Mouse (Mus musculus): ENCODE results near the gene Ube2o. TPM values are rescaled to one million over a fixed set of nuclear protein-coding genes. Genes with fewer than 3 reads are reported as not detected.

Ube2o gene
- polyA plus RNA-seq, 1 experiment from 2014 or later, result 3.7 TPM

GRCm38 (mm10) chr11:116552194-116552593 is 29.1 kb downstream of the Ube2o start:
- no peak for ATAC-seq
- H3K4me3 ChIP-seq (ENCODE audit: low read length), result no peak overlapping the region
- H3K36me3 ChIP-seq (ENCODE audit: control insufficient read depth, insufficient read depth, low read length), result no peaks in the 10 kb centered on the region
- H3K9ac ChIP-seq (ENCODE audit: low read depth, low read length), result no peak overlapping the region
- 63% methylated on average over 1 of the region's 1 CpGs for WGBS
- no peaks in the 10 kb centered on the region for H3K27me3 ChIP-seq (replicated peaks; ENCODE audit: control insufficient read depth, insufficient read depth, low read length)
- peaks cover 23% of the 10 kb centered on the region for H3K4me1 ChIP-seq (ENCODE audit: control insufficient read depth, insufficient read depth, low read length)
- H3K27ac ChIP-seq (ENCODE audit: low read length), result no peak overlapping the region
- H3K9me3 ChIP-seq (ENCODE audit: control insufficient read depth, low read length), result no peaks in the 10 kb centered on the region
- H3K4me2 ChIP-seq (ENCODE audit: low read depth, low read length), result no peak overlapping the region

DNA sequence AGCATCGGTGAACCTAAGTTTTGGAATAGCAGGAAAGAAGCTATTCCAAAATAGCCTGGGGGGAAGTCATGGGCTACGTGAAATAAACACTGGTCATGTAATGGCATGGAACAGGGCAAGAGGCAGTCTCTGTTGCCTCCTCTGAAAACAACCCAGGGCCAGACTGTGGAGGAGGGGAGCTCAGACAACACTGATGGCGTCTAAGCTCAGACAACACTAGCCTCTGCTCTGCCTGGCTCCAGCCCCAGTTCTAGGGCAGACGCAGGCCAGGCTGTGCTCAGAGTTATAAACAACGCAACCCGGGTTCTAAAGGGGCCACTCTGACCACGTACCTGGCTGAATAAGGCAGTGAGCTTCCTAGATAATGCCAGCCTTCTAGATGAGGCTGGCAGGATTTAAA is 30.5 kb downstream of the Ube2o start:
- H3K9ac ChIP-seq (ENCODE audit: low read depth, low read length), result no peak overlapping the region

GRCm38 (mm10) chr11:116549273-116550038 is 31.8 kb downstream of the Ube2o start:
- H3K27me3 ChIP-seq (replicated peaks; ENCODE audit: control insufficient read depth, insufficient read depth, low read length), result no peaks in the 10 kb centered on the region
- H3K27ac ChIP-seq (ENCODE audit: low read length), result no peak overlapping the region
- H3K4me2 ChIP-seq (ENCODE audit: low read depth, low read length), result no peak overlapping the region
- H3K9ac ChIP-seq (ENCODE audit: low read depth, low read length), result no peak overlapping the region
- H3K36me3 ChIP-seq (ENCODE audit: control insufficient read depth, insufficient read depth, low read length), result peaks cover 10% of the 10 kb centered on the region; the same call in 1 of the 2 replicates
- no peak overlapping the region for H3K4me3 ChIP-seq (ENCODE audit: low read length)
- ATAC-seq, result no peak
- H3K9me3 ChIP-seq (ENCODE audit: control insufficient read depth, low read length), result no peaks in the 10 kb centered on the region
- peaks cover 23% of the 10 kb centered on the region for H3K4me1 ChIP-seq (ENCODE audit: control insufficient read depth, insufficient read depth, low read length)
- WGBS, result 80% methylated on average over 11 of the region's 11 CpGs

More for the DNA sequence above, 30.5 kb downstream of the Ube2o start:
- H3K27ac ChIP-seq (ENCODE audit: low read length), result no peak overlapping the region
- H3K4me1 ChIP-seq (ENCODE audit: control insufficient read depth, insufficient read depth, low read length), result peaks cover 23% of the 10 kb centered on the region
- no peaks in the 10 kb centered on the region for H3K27me3 ChIP-seq (replicated peaks; ENCODE audit: control insufficient read depth, insufficient read depth, low read length)
- H3K36me3 ChIP-seq (ENCODE audit: control insufficient read depth, insufficient read depth, low read length), result peaks cover 1% of the 10 kb centered on the region; the same call in 1 of the 2 replicates
- no peak overlapping the region for H3K4me2 ChIP-seq (ENCODE audit: low read depth, low read length)
- H3K4me3 ChIP-seq (ENCODE audit: low read length), result no peak overlapping the region
- 0 out of 2 replicates have a peak, but pooled peaks have one; percentile 27 for ATAC-seq
- WGBS, result 45% methylated on average over 7 of the region's 7 CpGs
- no peaks in the 10 kb centered on the region for H3K9me3 ChIP-seq (ENCODE audit: control insufficient read depth, low read length)

DNA sequence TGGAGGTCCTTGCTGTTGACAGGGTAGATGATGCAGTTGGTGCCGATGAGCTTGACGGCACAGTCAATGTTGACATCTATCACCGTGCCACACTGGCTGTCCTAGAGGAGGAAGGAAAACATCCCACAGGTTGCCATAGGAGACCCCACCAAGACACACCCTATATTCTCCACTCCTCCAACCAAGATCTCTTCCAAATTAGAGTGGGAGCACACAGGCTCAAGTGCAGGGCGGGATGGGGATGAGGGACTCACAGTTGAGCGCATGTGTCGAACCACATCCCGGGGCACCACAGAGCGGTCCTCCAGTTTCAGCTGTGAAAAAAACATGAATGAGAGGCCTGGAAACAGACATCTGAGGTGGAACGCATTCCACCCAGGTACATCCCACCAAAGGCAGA is 32.5 kb downstream of the Ube2o start:
- Histone ChIP-seq H3K4me2 (ENCODE audit: low read depth, low read length) (no peak overlapping the region), H3K27me3 (replicated peaks; ENCODE audit: control insufficient read depth, insufficient read depth, low read length) (no peaks in the 10 kb centered on the region), H3K9me3 (ENCODE audit: control insufficient read depth, low read length) (no peaks in the 10 kb centered on the region), H3K4me1 (ENCODE audit: control insufficient read depth, insufficient read depth, low read length) (peaks cover 23% of the 10 kb centered on the region), H3K4me3 (ENCODE audit: low read length) (no peak overlapping the region), H3K9ac (ENCODE audit: low read depth, low read length) (no peak overlapping the region), H3K36me3 (ENCODE audit: control insufficient read depth, insufficient read depth, low read length) (peaks cover 14% of the 10 kb centered on the region; the same call in 1 of the 2 replicates), H3K27ac (ENCODE audit: low read length) (no peak overlapping the region)
- no peak for ATAC-seq
- 92% methylated on average over 9 of the region's 9 CpGs for WGBS

DNA sequence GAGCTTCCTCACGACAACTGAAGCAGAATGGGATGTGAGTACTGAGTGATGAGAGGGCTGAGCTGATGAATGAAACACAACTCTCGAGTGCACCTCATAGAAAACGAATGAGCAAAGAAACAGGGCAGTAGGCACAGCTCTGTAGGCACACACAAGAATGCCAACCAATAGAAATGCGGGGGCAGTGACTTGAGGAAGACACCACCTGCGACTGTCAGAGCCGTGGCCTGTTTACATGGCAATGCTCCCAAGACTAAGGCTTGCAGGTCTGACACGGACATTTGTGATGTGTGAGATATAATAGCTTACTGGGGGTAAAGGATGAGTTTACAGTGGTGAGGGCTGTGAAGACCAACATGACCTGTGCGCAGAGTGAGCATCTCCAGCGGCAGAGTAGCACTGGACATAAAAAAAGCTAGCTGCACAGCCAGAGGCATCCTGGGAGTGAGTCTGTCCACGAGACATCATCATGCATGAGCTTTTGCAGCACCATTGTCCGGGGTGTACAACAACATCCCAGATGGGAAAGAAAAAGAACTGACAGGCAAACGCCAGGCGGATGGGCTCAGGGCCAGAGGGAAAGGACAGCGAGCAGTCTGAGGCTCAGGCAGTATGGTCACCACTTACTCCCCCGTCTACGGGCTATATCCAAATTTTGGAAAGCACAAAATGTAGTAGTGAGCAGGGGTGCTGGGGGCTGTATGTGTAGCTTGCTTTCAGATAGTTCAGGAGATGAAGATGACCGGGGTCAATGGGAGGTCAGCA is 33.8 kb downstream of the Ube2o start:
- 76% methylated on average over 17 of the region's 17 CpGs for WGBS
- no peak for ATAC-seq
- H3K36me3 ChIP-seq (ENCODE audit: control insufficient read depth, insufficient read depth, low read length), result peaks cover 17% of the 10 kb centered on the region
- H3K27me3 ChIP-seq (replicated peaks; ENCODE audit: control insufficient read depth, insufficient read depth, low read length), result no peaks in the 10 kb centered on the region
- H3K27ac ChIP-seq (ENCODE audit: low read length), result no peak overlapping the region
- H3K4me1 ChIP-seq (ENCODE audit: control insufficient read depth, insufficient read depth, low read length), result peaks cover 23% of the 10 kb centered on the region
- H3K9me3 ChIP-seq (ENCODE audit: control insufficient read depth, low read length), result no peaks in the 10 kb centered on the region
- H3K4me2 ChIP-seq (ENCODE audit: low read depth, low read length), result no peak overlapping the region
- H3K4me3 ChIP-seq (ENCODE audit: low read length), result no peak overlapping the region
- no peak overlapping the region for H3K9ac ChIP-seq (ENCODE audit: low read depth, low read length)

GRCm38 (mm10) chr11:116543110-116543509 is 38.1 kb downstream of the Ube2o start:
- no peak overlapping the region for H3K4me3 ChIP-seq (ENCODE audit: low read length)
- no peaks in the 10 kb centered on the region for H3K4me1 ChIP-seq (ENCODE audit: control insufficient read depth, insufficient read depth, low read length)
- no peak overlapping the region for H3K9ac ChIP-seq (ENCODE audit: low read depth, low read length)
- no peak for ATAC-seq
- no peak overlapping the region for H3K27ac ChIP-seq (ENCODE audit: low read length)
- no peaks in the 10 kb centered on the region for H3K9me3 ChIP-seq (ENCODE audit: control insufficient read depth, low read length)
- 73% methylated on average over 4 of the region's 4 CpGs for WGBS
- H3K4me2 ChIP-seq (ENCODE audit: low read depth, low read length), result no peak overlapping the region
- no peaks in the 10 kb centered on the region for H3K27me3 ChIP-seq (replicated peaks; ENCODE audit: control insufficient read depth, insufficient read depth, low read length)
- H3K36me3 ChIP-seq (ENCODE audit: control insufficient read depth, insufficient read depth, low read length), result peaks cover 24% of the 10 kb centered on the region

GRCm38 (mm10) chr11:116541183-116541582 is 40.1 kb downstream of the Ube2o start:
- H3K27me3 ChIP-seq (replicated peaks; ENCODE audit: control insufficient read depth, insufficient read depth, low read length), result no peaks in the 10 kb centered on the region
- 92% methylated on average over 11 of the region's 11 CpGs for WGBS
- no peak for ATAC-seq
- no peaks in the 10 kb centered on the region for H3K4me1 ChIP-seq (ENCODE audit: control insufficient read depth, insufficient read depth, low read length)
- H3K4me2 ChIP-seq (ENCODE audit: low read depth, low read length), result no peak overlapping the region
- no peaks in the 10 kb centered on the region for H3K9me3 ChIP-seq (ENCODE audit: control insufficient read depth, low read length)
- H3K36me3 ChIP-seq (ENCODE audit: control insufficient read depth, insufficient read depth, low read length), result peaks cover 24% of the 10 kb centered on the region
- no peak overlapping the region for H3K9ac ChIP-seq (ENCODE audit: low read depth, low read length)
- no peak overlapping the region for H3K27ac ChIP-seq (ENCODE audit: low read length)
- H3K4me3 ChIP-seq (ENCODE audit: low read length), result no peak overlapping the region

DNA sequence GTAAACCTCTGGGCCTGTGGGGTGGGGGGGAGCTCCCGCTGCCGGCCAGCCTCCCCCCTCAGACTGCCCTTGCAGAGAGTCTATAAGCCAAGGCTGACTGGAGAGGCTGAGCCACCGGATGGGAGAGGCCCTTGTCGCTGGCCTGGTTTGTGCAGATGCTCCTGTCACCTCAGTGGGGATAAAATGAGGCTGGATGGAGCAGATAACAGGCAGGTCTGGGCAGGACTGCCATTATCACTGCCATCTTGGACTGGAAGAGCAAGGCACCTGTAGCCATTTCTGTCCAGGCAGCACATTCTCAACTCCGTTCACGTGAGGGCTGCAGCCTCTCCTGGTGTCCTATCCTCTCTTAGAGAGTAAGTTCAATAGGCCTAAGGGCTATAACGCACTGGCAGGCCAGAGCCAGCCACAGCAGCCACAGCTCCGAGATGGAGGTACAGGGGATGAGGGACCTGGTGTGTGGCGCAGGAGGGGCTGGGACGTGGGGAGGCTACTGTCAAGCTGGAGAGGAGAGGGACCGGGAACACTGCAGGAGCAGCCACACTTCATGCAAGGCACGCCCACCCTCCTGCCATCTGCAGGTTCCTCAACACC is 43.0 kb downstream of the Ube2o start:
- Histone ChIP-seq H3K9ac (ENCODE audit: low read depth, low read length) (no peak overlapping the region), H3K9me3 (ENCODE audit: control insufficient read depth, low read length) (no peaks in the 10 kb centered on the region), H3K27ac (ENCODE audit: low read length) (no peak overlapping the region), H3K4me3 (ENCODE audit: low read length) (no peak overlapping the region), H3K4me1 (ENCODE audit: control insufficient read depth, insufficient read depth, low read length) (peaks cover 9% of the 10 kb centered on the region), H3K27me3 (replicated peaks; ENCODE audit: control insufficient read depth, insufficient read depth, low read length) (peaks cover 9% of the 10 kb centered on the region), H3K36me3 (ENCODE audit: control insufficient read depth, insufficient read depth, low read length) (0 out of 2 replicates have a peak, but pooled peaks cover 7% of the 10 kb centered on the region), H3K4me2 (ENCODE audit: low read depth, low read length) (no peak overlapping the region)
- no peak for ATAC-seq
- 84% methylated on average over 12 of the region's 12 CpGs for WGBS

- Histone ChIP-seq H3K27ac (ENCODE audit: low read length) (no peak overlapping the region), H3K9me3 (ENCODE audit: control insufficient read depth, low read length) (no peaks in the 10 kb centered on the region), H3K27me3 (replicated peaks; ENCODE audit: control insufficient read depth, insufficient read depth, low read length) (peaks cover 17% of the 10 kb centered on the region), H3K9ac (ENCODE audit: low read depth, low read length) (no peak overlapping the region), H3K36me3 (ENCODE audit: control insufficient read depth, insufficient read depth, low read length) (0 out of 2 replicates have a peak, but pooled peaks cover 7% of the 10 kb centered on the region), H3K4me1 (ENCODE audit: control insufficient read depth, insufficient read depth, low read length) (peaks cover 13% of the 10 kb centered on the region), H3K4me2 (ENCODE audit: low read depth, low read length) (no peak overlapping the region), H3K4me3 (ENCODE audit: low read length) (no peak overlapping the region)
- 78% methylated on average over 5 of the region's 5 CpGs for WGBS
- no peak for ATAC-seq
Observed at GRCm38 (mm10) chr11:116537388-116537787, 43.9 kb downstream of the Ube2o start.

Measured in intestine, embryonic 16.5 days (tissue).